Mouse (Mus musculus) mesoderm, embryonic 11.5 days (tissue): ENCODE data around the gene Rnf215.
"Not testable (repeated sequence)": the region's sequence is repeated elsewhere in the genome, so short reads cannot be mapped to it uniquely, and the experiment has no call there.

Experiments
- DNase-seq: peaks from one replicate; pipeline ENCODE4 v3.0.0-alpha.2; 2012; ENCODE audit warnings: low read depth, low spot score

Gene Rnf215

GRCm38 (mm10) chr11:4134986-4135935, at the start of gene Rnf215:
Gene Rnf215, plus strand, starts transcription at chr11:4135202.
- DNase-seq, result peak; percentile 94

GRCm38 (mm10) chr11:4086246-4086645, 48.8 kb upstream of the Rnf215 start:
- DNase-seq, result no peak

GRCm38 (mm10) chr11:4087267-4087666, 47.7 kb upstream of the Rnf215 start:
- no peak for DNase-seq

DNA sequence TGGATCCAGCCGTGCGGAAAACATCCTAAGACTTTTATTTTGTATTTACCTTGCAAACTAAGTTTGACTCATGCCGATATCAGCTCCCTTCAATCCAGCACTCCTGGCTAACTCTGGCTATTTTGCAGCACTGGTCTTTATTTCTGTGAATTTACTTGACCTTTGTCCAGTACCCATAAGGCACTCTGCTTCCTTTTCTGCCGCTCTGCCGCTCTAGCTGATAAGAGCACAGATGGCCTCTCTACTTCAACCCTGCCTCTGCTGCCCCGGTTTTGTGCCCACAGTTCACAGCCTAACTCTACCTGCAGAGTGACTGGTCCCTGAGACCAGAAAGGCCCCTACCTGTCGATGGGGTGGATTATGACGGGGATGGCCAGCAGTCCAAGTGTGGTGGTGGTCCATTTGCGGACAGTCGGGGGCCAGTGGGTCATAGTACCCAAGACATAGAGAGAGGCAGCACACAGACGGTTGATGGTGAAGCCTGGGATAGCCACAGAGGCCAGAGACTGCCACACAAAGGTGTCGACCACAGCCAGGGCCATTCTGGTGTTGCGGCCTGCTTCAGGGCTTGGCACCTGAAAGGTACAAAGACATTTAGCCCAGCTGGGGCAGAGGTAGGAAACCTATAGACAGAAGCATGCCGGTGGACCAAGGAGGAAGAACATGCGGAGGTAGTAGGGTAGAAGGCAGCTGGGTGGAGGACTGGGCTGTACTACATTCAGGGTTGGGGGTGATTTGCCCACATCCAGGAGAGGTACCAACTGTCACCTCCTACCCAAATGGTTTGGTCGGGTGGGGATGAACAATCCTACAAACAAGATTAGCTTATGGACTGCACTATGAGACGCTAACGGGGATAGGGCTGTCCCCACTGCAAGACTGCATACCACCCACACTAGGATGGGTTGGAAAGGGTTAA, 41.3 kb upstream of the Rnf215 start:
- no peak for DNase-seq

DNA sequence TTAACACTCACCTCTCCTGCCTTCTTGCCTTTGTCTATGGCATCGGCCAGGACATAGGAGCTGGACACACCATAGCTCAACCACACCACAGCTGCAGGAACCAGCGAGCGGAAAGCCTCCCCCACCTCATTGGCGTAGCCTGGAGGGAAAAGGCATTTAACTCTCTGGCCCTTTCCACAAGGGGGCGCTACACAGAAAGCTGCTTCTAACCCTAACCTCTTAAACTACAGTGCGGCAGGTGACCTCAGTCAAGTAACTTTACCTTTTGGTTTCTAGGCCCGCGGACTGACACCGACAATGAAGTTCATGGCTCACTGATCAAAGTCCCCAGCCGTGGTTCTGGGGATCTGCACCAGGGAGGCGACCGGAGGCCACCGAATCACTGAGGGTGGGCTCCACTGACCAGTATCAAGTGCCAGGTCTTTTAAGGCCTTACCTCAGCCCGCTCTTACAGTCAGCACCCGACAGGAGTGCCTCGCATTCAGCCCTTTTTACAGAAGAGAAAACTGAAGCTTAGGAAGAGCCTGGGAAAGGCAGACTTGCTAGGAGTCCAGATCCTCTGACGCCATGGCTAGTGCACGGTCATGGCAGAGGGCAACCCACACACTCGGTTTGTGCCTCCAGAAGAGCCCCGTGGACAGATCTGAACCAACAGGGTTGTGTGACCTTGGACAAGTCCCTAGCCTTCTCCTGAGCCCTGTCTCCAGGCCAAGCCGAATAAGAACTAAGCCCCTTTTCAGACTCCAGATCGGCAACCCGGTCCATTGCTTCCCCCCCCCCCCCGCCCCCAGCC, 40.4 kb upstream of the Rnf215 start:
- DNase-seq, result peak; percentile 74

GRCm38 (mm10) chr11:4095171-4096053, 39.6 kb upstream of the Rnf215 start, which contains the start of gene Mtfp1:
Gene Mtfp1, minus strand, starts transcription at chr11:4095445.
- DNase-seq, result peak; percentile 52

- DNase-seq, result peak; percentile 99
Measured at GRCm38 (mm10) chr11:4096054-4096984, 38.7 kb upstream of the Rnf215 start.

- DNase-seq, result no peak
Measured at GRCm38 (mm10) chr11:4097091-4097621, 37.8 kb upstream of the Rnf215 start.

- DNase-seq, result no peak
Measured at GRCm38 (mm10) chr11:4098120-4098519, 36.9 kb upstream of the Rnf215 start.

GRCm38 (mm10) chr11:4098816-4099215, 36.2 kb upstream of the Rnf215 start:
- DNase-seq, result no peak

DNA sequence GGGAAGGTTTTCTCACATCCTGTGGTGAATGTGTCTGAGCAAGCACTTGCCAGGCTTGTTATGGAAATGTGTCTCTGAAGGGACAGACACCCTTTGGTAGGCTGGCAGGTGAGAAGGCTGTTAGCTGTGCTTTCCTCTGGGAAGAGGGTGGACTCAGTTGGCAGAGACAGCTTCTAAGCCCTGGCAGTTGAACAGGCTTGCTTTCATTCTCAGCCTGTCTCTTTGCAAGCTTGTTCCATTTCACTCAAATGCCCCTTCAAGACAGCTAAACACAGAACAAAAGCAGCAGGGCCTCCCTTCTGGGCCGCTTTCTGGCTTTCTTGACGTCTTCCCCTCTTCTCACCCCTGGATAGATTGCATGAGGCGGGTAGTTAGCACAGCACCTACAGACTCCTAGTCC, 35.6 kb upstream of the Rnf215 start:
- DNase-seq, result no peak

GRCm38 (mm10) chr11:4101851-4102250, 33.2 kb upstream of the Rnf215 start:
- no peak for DNase-seq

DNA sequence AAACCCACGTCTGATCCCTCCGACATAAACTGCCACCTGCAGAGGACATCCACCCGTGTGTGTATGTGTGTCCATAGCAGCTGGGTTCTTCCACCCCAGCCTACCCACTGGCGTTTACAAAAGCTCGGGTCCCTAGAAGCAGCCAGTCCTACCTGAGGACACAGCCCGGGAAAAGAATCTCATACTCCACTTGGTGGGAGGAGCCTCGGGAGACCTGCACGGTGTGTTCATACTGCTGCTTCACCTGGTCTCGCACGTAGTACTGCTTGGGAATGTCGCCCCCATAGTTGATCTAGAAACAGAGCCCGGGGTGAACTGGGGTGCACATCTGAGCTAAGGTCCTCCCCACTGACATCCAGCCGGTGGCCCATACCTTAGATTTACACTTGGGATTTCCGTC, 31.5 kb upstream of the Rnf215 start:
- DNase-seq, result no peak

DNA sequence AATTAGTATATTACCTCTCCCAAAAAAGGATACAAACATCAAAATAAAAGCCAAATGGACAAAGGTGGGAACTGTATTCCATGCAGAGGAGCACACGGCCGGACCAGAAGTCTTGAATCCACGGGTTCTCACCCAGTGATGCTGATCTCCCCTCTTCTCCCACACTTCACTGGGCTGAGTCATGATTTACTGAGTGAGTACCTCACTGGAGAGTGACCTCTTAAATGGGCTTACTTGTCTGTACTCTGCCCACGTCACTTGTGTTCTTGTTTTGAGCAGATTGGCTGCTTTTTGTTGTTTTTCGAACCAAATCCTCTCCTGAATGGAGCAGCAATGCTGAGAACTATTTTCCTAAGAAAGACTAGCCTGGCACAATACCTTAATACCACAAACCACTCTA, 30.0 kb upstream of the Rnf215 start:
- no peak for DNase-seq

DNA sequence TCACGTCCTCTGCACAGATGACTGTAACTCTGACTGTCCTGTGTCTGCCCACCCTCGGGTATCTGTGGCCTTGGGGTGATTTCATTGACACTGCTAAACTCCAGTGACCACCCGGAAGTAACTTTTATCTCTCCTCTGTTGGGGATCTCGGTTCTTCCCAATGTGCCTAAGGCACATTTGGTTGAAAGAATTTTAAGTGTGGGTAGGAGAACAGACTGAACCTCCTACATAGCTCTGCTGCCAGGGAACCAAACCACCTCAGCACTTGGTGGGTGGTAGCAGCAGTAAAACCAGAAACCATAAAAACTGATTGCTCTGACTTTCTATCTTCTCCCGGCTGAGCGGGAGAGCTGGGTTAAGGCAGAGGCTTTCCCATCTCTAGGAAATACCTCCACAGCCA, 29.6 kb upstream of the Rnf215 start:
- no peak for DNase-seq

- DNase-seq, result not testable (repeated sequence)
Measured at GRCm38 (mm10) chr11:4107901-4108300, 27.1 kb upstream of the Rnf215 start.

DNA sequence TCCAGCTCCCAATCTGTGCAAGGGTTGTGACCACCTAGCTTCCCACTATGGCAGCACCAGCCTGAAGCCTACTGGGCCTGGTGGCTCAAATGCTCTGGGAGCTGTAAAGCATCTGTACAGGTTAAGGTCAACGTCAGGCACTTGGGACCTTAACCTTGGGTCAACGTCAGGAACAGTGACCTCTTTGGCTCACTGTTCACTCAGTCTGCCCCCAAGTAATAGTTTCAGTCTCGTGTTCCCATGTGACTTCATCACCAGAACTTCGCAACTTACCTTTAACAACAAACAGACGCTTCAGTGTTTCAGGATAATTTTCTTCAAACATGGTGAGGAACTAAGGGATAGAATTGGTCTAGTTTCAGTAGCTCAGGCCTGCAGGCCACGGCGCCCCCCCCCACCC, 26.3 kb upstream of the Rnf215 start:
- DNase-seq, result no peak

DNA sequence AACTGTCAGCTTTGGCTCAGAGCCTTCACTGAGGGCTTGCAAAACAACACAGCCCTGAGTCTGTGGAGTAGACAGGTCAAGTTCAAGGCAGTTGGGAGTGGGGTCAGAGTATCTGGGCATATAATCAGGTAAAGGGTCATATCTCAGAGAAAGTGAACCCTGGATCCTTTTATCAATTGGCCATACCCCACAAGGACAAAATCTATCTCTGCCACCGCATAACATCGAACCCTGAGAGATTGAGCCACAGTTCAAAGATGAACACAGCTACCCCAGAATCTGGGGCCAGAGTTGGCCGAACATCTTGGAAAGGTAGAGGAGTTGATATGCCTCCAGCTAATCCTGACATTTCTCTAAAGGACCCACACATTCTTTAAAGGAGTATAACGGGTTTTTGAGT, 23.0 kb upstream of the Rnf215 start:
- DNase-seq, result no peak

DNA sequence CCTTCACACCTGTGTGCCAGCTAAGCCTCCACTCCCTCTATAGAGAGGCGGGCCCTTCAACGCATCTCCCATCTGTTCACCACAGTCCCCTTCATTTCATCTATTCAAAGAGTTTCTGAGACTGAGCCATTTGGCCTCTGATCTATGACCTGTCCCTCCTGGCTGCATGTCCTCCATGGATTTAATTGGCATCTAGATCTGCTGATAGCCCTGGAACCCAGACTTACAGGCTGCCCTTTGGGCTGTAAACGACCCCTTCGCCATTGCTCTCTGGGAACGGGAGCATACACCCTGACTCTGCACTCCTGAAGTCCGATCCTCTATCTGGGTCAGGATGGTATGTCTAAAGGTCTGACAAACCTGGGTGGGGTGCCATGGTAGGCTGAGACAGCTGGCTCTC, 22.1 kb upstream of the Rnf215 start:
- DNase-seq, result no peak
